Mouse (Mus musculus) cortical plate, adult 2 months (tissue): ENCODE data around the gene Zfhx3. TPM values are rescaled to one million over a fixed set of nuclear protein-coding genes. Genes with fewer than 3 reads are reported as not detected.

Source experiments
- H3K27ac ChIP-seq: fragments of 200-500 bp; 2 replicates; pipeline ENCODE4 v1.5.1; 2012; ENCODE audit warnings: low read length, control low read depth, inconsistent platforms; ENCODE audit not compliant: insufficient read depth
- H3K4me1 ChIP-seq: fragments of 200-500 bp; 2 replicates; pipeline ENCODE4 v1.6.1; 2011; ENCODE audit warnings: low read length; ENCODE audit not compliant: control insufficient read depth, insufficient read depth
- H3K4me3 ChIP-seq: fragments of 200-500 bp; 2 replicates; pipeline ENCODE4 v1.5.1; 2011; ENCODE audit warnings: mild to moderate bottlenecking, low read length, control low read depth; ENCODE audit not compliant: insufficient read depth
- CTCF ChIP-seq: fragments of 200-500 bp; IDR thresholded peaks from 2 replicates; pipeline ENCODE4 v1.5.1; 2011; ENCODE audit warnings: mild to moderate bottlenecking, control low read depth, low read length; ENCODE audit not compliant: insufficient read depth; ENCODE audit errors: extremely low read depth
- POLR2A ChIP-seq: fragments of 200-500 bp; IDR thresholded peaks from 2 replicates; pipeline ENCODE4 v1.6.1; 2011; ENCODE audit warnings: mild to moderate bottlenecking, low read length, control low read depth; ENCODE audit not compliant: insufficient read depth; ENCODE audit errors: extremely low read depth
- polyA plus RNA-seq: library from polyadenylated mRNA; depleted of rRNA; stranded (reverse); fragments of >200 nt; gene quantifications from 2 replicates; pipeline ENCODE4 v1.2.3, GENCODE M21; 2012

Gene Zfhx3
- polyA plus RNA-seq, 1 experiment = 1.3 TPM

DNA sequence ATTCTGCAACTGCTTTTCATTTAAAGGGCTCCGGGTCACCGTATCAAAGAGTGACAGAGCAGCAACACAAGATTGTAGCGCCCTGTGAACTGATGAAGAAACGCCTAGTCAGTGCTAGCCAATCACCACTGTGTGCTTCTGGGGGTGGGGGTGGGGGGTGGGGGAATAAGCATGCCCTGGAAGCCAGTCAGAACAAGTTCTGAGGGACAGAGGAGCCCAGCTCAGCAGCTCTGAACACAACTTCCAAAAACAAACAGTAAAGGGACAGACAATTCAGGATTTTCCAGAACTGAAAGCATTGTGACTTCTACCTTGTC lies 642.2 kb downstream of the Zfhx3 start:
- Histone ChIP-seq H3K4me1 (no peaks in the 10 kb centered on the region), H3K27ac (no peak overlapping the region), H3K4me3 (no peak overlapping the region)
- TF ChIP-seq POLR2A (no peak), CTCF (no peak)

DNA sequence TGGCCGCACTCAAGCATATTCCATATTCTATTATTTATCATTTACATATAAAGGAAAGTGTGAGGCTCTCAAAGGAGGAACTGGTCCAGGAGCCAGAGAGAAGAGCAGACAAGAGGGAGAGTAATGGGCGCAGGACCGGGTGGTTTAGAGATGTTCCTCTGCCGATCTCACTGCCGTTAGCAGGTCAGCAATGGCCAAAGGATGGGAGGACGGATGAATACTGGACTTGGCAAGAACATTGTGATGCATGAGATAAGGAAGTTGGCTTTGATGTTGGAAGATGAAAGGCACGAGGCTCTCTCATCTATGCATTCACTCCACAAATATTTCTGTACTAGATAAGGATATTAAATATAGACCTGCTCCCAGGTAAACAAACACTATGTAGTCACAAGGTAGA lies 648.6 kb downstream of the Zfhx3 start:
- Histone ChIP-seq H3K4me3 (no peak overlapping the region), H3K27ac (no peak overlapping the region), H3K4me1 (no peaks in the 10 kb centered on the region)
- TF ChIP-seq POLR2A (no peak), CTCF (no peak)

DNA sequence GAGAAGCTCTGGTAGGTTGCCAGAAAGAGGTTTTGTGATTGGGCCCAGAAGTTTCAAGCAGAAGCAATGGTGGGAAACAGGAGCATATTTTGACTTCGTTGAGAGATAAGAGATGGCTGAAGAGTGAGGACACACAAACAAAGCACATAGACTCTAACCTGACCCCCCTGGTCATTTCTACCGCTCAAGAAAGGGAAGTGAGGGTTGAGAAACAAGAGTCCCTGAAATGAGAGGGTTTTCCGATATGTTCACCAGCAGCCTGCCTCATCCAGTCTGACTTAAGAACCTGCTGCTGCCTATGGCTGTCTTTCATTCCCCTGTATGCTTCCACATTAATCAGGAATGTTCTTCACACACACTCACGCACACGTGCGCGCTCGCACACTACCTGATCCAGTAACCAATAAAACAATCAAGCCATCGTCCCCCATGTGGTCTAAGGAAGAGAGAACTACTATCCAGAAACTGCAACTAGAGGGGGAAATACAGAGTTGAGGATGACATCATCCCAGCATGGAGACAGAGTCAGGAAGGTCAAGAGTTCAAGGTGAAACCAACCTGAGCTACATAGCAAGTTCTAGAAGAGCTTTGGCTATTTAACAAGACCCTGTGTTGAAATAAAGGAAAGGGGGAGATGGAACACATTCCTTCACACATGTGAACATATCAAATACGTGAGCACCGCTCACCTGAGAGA lies 649.7 kb downstream of the Zfhx3 start:
- no peak for TF ChIP-seq POLR2A
- no peak for TF ChIP-seq CTCF
- Histone ChIP-seq H3K4me1 (no peaks in the 10 kb centered on the region), H3K4me3 (no peak overlapping the region), H3K27ac (no peak overlapping the region)

DNA sequence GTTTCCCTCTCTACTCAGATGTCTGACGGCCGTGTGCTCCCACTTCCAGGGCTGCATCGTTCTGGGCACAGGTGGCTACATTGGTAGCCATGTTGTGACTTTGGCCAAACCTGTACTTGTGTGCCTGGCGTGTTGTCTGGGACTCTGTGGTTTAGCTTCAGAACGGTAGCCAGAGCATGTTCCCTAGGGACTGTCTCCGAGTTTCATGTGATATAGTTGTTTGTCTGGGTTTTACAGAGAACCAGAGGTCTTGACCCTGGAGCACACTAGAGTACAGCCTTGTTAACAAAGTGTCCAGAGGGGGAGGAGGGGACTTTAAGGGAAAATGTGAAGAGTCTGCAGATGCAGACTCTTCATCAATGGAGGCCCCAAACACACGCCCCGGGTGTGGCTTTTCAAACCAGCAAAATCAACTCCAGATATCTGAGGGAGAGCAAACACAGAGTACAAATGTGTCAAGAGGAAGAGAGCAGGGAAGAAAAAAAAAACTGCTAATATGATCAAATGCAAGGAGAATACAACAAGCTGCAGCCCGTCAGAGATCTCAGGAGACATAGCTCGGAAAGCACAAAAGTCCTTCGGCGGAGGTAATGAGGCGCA lies 650.6 kb downstream of the Zfhx3 start:
- no peak overlapping the region for H3K27ac ChIP-seq
- H3K4me3 ChIP-seq = no peak overlapping the region
- no peak for TF ChIP-seq CTCF
- TF ChIP-seq POLR2A = no peak
- H3K4me1 ChIP-seq = no peaks in the 10 kb centered on the region

DNA sequence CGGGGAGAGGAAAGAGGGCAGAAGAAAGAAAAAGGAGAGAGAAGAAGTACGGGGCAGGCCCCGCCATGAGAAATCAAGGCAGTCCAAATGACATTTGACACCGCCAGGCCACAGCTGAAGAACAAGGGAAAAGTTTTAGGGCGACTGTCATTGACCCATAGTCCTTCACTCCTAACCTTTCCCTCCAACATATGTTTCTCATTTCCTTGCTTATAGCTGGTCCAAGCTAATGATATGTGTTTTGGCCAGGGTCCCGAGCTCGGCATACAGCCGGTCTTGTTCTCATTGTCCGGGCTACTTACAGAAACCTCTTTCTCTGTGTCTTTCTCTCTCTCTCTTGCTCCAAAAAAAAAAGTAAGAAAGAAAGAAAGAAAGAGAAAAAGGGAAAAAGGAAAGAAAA lies 651.4 kb downstream of the Zfhx3 start:
- Histone ChIP-seq H3K27ac (no peak overlapping the region), H3K4me1 (no peaks in the 10 kb centered on the region), H3K4me3 (no peak overlapping the region)
- TF ChIP-seq CTCF = no peak
- no peak for TF ChIP-seq POLR2A

DNA sequence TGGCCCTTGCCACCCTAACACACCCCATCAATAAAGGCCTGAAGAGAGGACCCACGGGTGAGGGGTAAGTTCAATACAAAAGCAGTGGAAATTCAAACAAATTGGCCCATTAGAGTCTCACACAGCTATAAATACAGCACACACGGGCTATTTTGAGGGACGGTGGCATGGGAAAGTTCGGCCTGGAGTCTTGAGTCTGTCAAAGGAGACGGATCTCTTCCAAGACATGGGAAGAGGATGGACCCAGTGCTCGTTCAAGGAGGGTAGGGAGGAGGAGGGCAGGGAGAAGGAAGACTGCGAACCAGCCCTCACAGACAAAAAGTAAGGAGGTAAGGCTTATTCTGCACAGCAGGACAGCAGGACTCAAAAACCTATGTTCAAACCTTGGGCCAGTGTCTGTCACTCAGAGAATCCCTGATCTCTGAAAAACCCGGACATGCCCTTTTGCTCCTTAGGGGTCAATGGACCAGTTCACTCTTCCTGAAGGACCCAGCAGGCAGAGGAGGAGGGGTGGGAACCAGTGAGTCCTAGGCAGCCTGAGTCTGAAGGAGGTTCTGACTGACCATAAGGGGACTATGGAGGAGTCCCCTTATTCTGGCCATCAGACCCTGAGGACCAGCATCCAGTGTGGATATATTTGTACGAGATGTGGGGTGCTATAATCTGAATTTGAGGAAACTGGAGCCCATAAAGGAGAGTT lies 652.1 kb downstream of the Zfhx3 start:
- Histone ChIP-seq H3K27ac (no peak overlapping the region), H3K4me3 (no peak overlapping the region), H3K4me1 (no peaks in the 10 kb centered on the region)
- TF ChIP-seq POLR2A (no peak), CTCF (no peak)

DNA sequence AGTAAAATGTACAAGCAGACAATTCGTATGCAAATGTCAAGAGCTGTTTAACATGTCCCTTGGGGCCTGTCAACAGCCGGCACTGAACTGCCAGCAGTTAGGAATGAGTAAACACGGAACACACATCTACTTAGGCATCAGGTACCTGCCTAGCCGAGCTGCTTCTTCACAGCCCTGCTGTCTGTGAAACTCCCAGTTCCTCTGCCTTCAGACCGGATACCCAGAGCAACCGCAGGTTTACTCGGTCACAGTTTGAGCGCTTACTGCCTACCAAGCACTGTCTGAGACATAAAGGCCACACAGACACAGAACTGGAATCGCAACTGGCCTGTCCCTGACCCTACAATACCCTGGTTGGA lies 652.6 kb downstream of the Zfhx3 start:
- Histone ChIP-seq H3K27ac (no peak overlapping the region), H3K4me1 (no peaks in the 10 kb centered on the region), H3K4me3 (no peak overlapping the region)
- TF ChIP-seq CTCF = no peak
- no peak for TF ChIP-seq POLR2A

DNA sequence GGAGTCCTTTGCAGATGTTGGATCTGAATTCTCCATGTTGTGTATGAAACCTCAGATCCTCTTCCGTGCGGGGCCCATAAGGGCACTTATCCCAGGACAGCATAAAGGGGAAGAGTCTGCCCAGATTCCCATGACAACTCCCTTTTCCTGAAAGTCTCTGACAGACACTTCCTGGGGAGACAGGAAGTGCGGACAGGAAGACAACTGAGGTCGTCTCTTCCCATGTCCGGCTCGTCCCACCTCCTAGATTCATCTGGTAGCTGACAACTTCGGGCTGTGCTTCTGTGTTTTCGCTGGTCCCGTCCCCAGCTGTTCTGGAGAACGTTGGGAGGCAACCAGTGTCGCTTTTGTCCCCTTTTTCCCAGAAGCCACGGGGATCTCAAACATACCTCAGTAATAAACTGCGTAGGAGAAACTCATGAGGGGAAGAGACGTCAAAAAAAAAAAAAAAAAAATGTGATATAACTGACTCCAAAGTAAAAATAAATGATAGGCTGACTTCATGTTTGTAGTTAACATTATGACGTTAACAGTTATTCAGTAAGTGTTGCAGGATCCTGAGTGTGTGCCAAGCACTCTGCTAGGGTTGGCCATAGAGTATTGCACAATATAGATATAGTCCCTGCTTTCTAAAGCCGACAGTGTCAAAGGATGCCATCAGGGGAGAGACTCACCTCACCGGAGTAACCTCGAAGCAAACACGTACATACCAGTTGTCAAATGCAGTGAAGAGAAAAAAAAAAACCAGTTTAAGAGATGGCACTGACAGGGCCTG lies 653.5 kb downstream of the Zfhx3 start:
- no peak overlapping the region for H3K27ac ChIP-seq
- no peaks in the 10 kb centered on the region for H3K4me1 ChIP-seq
- no peak for TF ChIP-seq CTCF
- no peak overlapping the region for H3K4me3 ChIP-seq

DNA sequence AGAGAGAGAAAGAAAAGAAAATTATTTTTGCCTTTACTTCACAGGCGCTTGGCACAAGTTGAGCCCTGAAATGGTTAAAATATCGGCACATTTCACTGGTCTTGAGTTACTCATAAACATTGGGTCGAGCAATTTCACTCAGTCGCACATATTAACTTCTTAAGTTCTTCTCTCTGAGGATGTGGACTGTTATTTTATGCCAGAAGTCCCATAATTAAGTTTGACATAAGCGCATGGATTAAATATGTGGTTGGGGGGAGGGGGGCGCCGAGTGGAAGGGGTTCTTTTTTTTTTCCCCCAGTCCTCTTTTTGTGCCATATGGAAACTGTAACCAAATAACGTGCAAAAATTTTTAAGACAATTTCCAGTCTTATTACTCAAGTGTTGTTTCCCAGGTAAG lies 656.6 kb downstream of the Zfhx3 start:
- Histone ChIP-seq H3K27ac (no peak overlapping the region), H3K4me1 (no peaks in the 10 kb centered on the region), H3K4me3 (no peak overlapping the region)
- no peak for TF ChIP-seq CTCF
- TF ChIP-seq POLR2A = no peak

DNA sequence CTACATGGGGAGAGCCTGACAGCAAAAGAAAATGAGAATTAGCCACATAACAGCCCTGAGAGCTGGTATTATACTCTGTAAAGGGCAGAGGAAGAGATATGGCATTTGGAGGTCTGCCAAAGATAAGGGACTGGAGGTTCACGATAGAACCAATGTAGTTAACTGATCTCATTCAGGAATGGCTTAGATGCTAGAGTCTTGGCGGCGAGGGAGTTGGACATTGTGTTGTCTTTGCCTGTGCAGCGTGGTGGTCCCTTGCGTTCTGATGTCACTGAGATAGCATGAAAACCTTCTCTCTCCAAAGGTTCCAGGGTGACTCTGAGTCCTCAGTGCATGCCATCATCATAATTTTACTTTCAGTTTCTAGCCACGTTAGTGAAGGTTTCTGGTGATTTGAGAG lies 657.1 kb downstream of the Zfhx3 start:
- Histone ChIP-seq H3K4me1 (no peaks in the 10 kb centered on the region), H3K27ac (no peak overlapping the region), H3K4me3 (no peak overlapping the region)
- no peak for TF ChIP-seq POLR2A
- no peak for TF ChIP-seq CTCF
